Mouse (Mus musculus): Measurements from ENCODE around the gene Slc8b1. TPM values are rescaled to one million over a fixed set of nuclear protein-coding genes. Genes with fewer than 3 reads are reported as not detected.

Gene Slc8b1
- polyA plus RNA-seq, 1 experiment from 2014 or later, result 2.8 TPM

- Histone ChIP-seq H3K4me1 (0 out of 2 replicates have a peak, but pooled peaks cover 4% of the 10 kb centered on the region), H3K27ac (no peak overlapping the region), H3K4me3 (replicated peaks) (no peak overlapping the region), H3K9me3 (no peaks in the 10 kb centered on the region), H3K27me3 (0 out of 2 replicates have a peak, but pooled peaks cover 5% of the 10 kb centered on the region), H3K4me2 (no peak overlapping the region), H3K9ac (no peak overlapping the region), H3K36me3 (replicated peaks) (no peaks in the 10 kb centered on the region)
- 91% methylated on average over 5 of the region's 5 CpGs for WGBS
- no peak for ATAC-seq (ENCODE audit: low FRiP score)
Observed at GRCm38 (mm10) chr5:120477993-120478392, 33.0 kb upstream of the Slc8b1 start.

DNA sequence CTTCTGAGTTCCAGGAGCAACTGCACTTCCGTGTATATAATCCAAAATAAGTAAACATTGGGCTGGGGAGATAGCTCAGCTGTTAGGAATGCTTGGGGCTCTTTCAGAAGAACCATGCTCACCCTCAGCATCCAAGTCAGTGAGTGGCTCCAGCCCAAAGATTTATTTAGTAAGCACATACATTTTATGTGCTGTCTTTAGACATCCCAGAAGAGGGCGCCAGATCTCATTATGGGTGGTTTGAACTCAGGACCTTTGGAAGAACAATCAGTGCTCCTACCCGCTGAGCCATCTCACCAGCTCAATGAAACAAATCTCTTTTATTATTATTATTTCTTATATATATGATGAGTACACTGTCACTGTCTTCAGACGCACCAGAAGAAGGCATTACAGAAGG, 31.4 kb upstream of the Slc8b1 start:
- H3K4me2 ChIP-seq, result no peak overlapping the region
- no peaks in the 10 kb centered on the region for H3K9me3 ChIP-seq
- H3K4me1 ChIP-seq, result 0 out of 2 replicates have a peak, but pooled peaks cover 4% of the 10 kb centered on the region
- 74% methylated on average over 4 of the region's 4 CpGs for WGBS
- H3K27ac ChIP-seq, result no peak overlapping the region
- H3K27me3 ChIP-seq, result 0 out of 2 replicates have a peak, but pooled peaks cover 5% of the 10 kb centered on the region
- no peak overlapping the region for H3K9ac ChIP-seq
- H3K4me3 ChIP-seq (replicated peaks), result no peak overlapping the region
- ATAC-seq (ENCODE audit: low FRiP score), result no peak
- peaks cover 12% of the 10 kb centered on the region for H3K36me3 ChIP-seq (replicated peaks)

GRCm38 (mm10) chr5:120481205-120481604, 29.8 kb upstream of the Slc8b1 start:
- H3K9me3 ChIP-seq, result no peaks in the 10 kb centered on the region
- WGBS, result 69% methylated on average over 9 of the region's 9 CpGs
- no peak overlapping the region for H3K4me3 ChIP-seq (replicated peaks)
- no peak overlapping the region for H3K27ac ChIP-seq
- H3K4me2 ChIP-seq, result no peak overlapping the region
- peaks cover 28% of the 10 kb centered on the region for H3K36me3 ChIP-seq (replicated peaks)
- no peak for ATAC-seq (ENCODE audit: low FRiP score)
- H3K9ac ChIP-seq, result no peak overlapping the region
- H3K4me1 ChIP-seq, result 0 out of 2 replicates have a peak, but pooled peaks cover 3% of the 10 kb centered on the region
- H3K27me3 ChIP-seq, result 0 out of 2 replicates have a peak, but pooled peaks cover 5% of the 10 kb centered on the region

DNA sequence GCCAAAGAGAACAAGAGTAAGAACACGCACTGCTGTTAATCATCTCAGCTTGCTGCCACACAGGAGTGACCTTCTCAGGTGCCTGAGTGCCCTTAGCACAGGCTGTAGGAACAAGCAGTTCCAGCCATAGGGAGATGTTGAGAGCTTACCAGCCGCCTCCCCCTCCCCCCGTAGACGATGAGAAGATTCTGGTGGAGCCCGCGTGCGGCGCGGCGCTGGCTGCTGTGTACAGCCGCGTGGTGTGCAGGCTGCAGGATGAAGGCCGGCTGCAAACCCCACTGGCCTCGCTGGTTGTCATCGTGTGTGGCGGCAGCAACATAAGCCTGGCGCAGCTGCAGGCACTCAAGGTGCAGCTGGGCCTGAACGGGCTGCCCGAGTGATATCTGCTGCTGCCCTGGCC, 27.6 kb upstream of the Slc8b1 start:
- no peaks in the 10 kb centered on the region for H3K4me1 ChIP-seq
- H3K27ac ChIP-seq, result no peak overlapping the region
- 83% methylated on average over 19 of the region's 19 CpGs for WGBS
- H3K9ac ChIP-seq, result no peak overlapping the region
- no peak overlapping the region for H3K4me2 ChIP-seq
- no peaks in the 10 kb centered on the region for H3K27me3 ChIP-seq
- H3K9me3 ChIP-seq, result no peaks in the 10 kb centered on the region
- peaks cover 43% of the 10 kb centered on the region for H3K36me3 ChIP-seq (replicated peaks)
- no peak for ATAC-seq (ENCODE audit: low FRiP score)
- H3K4me3 ChIP-seq (replicated peaks), result no peak overlapping the region

DNA sequence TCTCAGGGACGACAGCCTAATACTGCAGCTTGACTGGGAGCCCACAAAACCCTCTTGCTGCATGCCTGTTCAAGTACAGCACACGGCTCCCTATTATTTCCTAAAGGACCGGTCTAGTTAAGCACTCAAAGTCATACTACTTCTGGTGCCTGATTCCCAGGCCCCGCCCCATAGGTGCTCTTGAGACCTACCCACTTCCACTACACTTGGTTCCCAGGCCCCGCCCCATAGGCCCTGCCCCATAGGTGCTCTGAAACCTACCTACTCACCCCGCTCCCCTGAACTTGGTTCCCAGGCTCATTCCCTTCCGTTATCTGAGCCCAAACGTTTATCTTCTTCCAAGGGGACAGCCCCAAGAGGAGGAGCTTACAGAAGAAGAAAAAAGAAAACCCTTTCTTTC, 23.1 kb upstream of the Slc8b1 start:
- H3K36me3 ChIP-seq (replicated peaks), result peaks cover 60% of the 10 kb centered on the region
- H3K4me3 ChIP-seq (replicated peaks), result no peak overlapping the region
- no peaks in the 10 kb centered on the region for H3K27me3 ChIP-seq
- no peak overlapping the region for H3K27ac ChIP-seq
- no peak overlapping the region for H3K4me2 ChIP-seq
- no peak for ATAC-seq (ENCODE audit: low FRiP score)
- H3K9ac ChIP-seq, result no peak overlapping the region
- no peaks in the 10 kb centered on the region for H3K4me1 ChIP-seq
- H3K9me3 ChIP-seq, result no peaks in the 10 kb centered on the region
- 90% methylated on average over 8 of the region's 8 CpGs for WGBS

DNA sequence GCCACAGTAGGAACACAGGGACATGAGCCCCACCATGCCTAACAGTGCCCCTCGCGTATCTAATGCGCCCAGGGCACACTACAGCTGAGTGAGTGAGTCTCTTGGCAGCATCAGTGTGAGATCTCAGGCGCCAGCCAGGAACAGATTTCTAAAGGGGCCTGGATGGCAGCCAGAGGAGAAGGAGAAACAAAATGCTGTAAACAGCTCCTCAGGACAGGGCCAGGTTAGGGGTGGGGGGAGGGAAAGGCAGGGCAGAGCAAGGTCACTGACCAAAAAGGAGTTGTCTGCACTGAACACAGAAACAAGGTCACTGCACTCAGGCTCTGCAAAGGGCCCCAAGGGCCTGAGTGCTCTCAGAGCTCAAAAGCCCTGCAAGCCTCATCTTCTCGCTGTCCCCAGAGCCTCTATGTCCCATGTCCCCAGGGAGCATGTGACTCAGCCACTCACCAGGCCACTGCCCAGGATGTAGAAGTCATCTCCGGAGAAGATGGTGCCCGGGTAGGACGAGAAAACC, 20.2 kb upstream of the Slc8b1 start:
- Histone ChIP-seq H3K27me3 (no peaks in the 10 kb centered on the region), H3K9me3 (no peaks in the 10 kb centered on the region), H3K9ac (no peak overlapping the region), H3K4me2 (no peak overlapping the region), H3K4me3 (replicated peaks) (no peak overlapping the region), H3K36me3 (replicated peaks) (peaks cover 37% of the 10 kb centered on the region), H3K27ac (no peak overlapping the region), H3K4me1 (no peaks in the 10 kb centered on the region)
- no peak for ATAC-seq (ENCODE audit: low FRiP score)
- WGBS, result 86% methylated on average over 8 of the region's 8 CpGs

DNA sequence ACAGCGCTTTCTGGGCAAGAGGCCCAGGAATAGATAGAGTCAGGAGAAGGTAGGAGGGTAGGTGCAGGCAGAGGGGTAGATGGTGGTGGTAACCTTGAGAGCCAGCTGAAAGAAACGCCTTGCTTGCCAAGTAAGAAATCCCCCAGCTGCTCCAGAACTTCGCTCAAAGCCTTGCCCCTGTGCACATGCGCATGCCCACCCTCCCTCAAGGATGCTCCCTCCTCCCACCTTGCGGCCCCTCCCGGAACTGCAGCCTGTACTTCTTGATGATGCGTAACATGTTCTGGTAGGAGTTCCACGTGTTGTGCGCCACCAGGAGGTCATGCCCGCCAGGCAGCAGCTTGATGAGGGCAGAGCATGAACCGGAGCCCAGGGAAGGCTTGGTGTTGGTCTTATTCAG, 18.5 kb upstream of the Slc8b1 start:
- Histone ChIP-seq H3K36me3 (replicated peaks) (peaks cover 20% of the 10 kb centered on the region), H3K4me2 (no peak overlapping the region), H3K9me3 (no peaks in the 10 kb centered on the region), H3K4me1 (no peaks in the 10 kb centered on the region), H3K27ac (no peak overlapping the region), H3K4me3 (replicated peaks) (no peak overlapping the region), H3K9ac (no peak overlapping the region), H3K27me3 (no peaks in the 10 kb centered on the region)
- 53% methylated on average over 11 of the region's 11 CpGs for WGBS
- no peak for ATAC-seq (ENCODE audit: low FRiP score)

DNA sequence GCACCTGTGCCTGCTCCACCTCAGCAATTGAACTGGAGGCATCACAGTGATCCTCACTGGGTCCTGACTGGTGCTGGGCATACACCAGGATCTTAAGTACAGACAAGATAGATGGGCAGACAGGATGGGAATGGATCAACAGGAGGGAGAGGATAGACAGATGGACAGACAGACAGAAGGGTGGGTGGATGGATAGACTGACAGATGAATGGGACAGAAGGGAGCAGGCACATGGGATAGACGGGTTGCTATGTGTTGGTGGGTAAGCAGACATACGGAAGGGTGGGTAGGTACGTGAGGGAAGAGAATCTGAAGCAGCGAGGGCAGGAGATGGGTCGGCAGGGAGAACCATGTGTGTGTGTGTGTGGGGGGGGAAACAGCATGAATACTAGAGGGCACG, 17.5 kb upstream of the Slc8b1 start:
- WGBS, result 94% methylated on average over 6 of the region's 6 CpGs
- ATAC-seq (ENCODE audit: low FRiP score), result no peak

DNA sequence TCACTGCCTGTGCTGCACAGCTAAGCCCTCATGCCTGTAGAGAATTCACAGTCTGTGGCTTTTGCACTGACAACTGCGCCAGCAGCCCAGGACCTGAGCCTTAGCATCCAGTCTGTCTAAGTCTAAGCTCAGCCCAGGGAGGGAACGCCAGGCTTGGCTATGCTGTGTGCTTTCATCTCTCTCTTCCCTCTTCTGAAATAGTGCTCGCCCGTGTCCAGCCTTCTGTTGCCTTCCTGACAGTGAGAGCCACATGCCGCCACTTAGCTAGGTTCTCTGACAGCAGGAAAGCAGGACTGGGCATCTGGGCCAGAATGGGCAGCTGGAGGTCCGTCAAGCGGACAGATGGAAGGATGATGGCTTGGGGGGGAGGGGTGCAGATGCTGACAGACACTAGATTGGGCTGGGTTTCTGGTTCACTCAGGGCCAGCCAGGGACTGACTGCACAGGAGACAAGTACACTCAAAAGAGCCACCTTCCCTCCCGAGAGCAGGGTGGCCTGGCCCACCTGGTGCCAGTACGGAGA, 17.0 kb upstream of the Slc8b1 start:
- no peak overlapping the region for H3K4me2 ChIP-seq
- no peaks in the 10 kb centered on the region for H3K27me3 ChIP-seq
- no peak overlapping the region for H3K9ac ChIP-seq
- 85% methylated on average over 9 of the region's 9 CpGs for WGBS
- H3K36me3 ChIP-seq (replicated peaks), result peaks cover 24% of the 10 kb centered on the region
- H3K9me3 ChIP-seq, result no peaks in the 10 kb centered on the region
- no peak for ATAC-seq (ENCODE audit: low FRiP score)
- no peaks in the 10 kb centered on the region for H3K4me1 ChIP-seq
- no peak overlapping the region for H3K4me3 ChIP-seq (replicated peaks)
- no peak overlapping the region for H3K27ac ChIP-seq

More for the DNA sequence above, 17.5 kb upstream of the Slc8b1 start:
- Histone ChIP-seq H3K27ac (no peak overlapping the region), H3K9me3 (no peaks in the 10 kb centered on the region), H3K9ac (no peak overlapping the region), H3K4me2 (no peak overlapping the region), H3K27me3 (no peaks in the 10 kb centered on the region), H3K36me3 (replicated peaks) (peaks cover 21% of the 10 kb centered on the region), H3K4me3 (replicated peaks) (no peak overlapping the region), H3K4me1 (no peaks in the 10 kb centered on the region)

GRCm38 (mm10) chr5:120495064-120495702, 15.8 kb upstream of the Slc8b1 start:
- peaks cover 19% of the 10 kb centered on the region for H3K36me3 ChIP-seq (replicated peaks)
- no peak overlapping the region for H3K4me3 ChIP-seq (replicated peaks)
- no peak overlapping the region for H3K27ac ChIP-seq
- ATAC-seq (ENCODE audit: low FRiP score), result no peak
- H3K4me2 ChIP-seq, result no peak overlapping the region
- H3K9me3 ChIP-seq, result no peaks in the 10 kb centered on the region
- 79% methylated on average over 10 of the region's 10 CpGs for WGBS
- H3K9ac ChIP-seq, result no peak overlapping the region
- no peaks in the 10 kb centered on the region for H3K27me3 ChIP-seq
- H3K4me1 ChIP-seq, result no peaks in the 10 kb centered on the region

- Histone ChIP-seq H3K27ac (no peak overlapping the region), H3K27me3 (no peaks in the 10 kb centered on the region), H3K4me3 (replicated peaks) (no peak overlapping the region), H3K4me1 (no peaks in the 10 kb centered on the region), H3K9ac (no peak overlapping the region), H3K36me3 (replicated peaks) (peaks cover 19% of the 10 kb centered on the region), H3K4me2 (no peak overlapping the region), H3K9me3 (no peaks in the 10 kb centered on the region)
- ATAC-seq (ENCODE audit: low FRiP score), result no peak
- WGBS, result 88% methylated on average over 13 of the region's 13 CpGs
Observed at GRCm38 (mm10) chr5:120495703-120496226, 15.2 kb upstream of the Slc8b1 start.

GRCm38 (mm10) chr5:120497071-120497470, 13.9 kb upstream of the Slc8b1 start:
- H3K4me1 ChIP-seq, result peaks cover 4% of the 10 kb centered on the region
- no peaks in the 10 kb centered on the region for H3K27me3 ChIP-seq
- H3K27ac ChIP-seq, result no peak overlapping the region
- 88% methylated on average over 3 of the region's 3 CpGs for WGBS
- H3K9me3 ChIP-seq, result no peaks in the 10 kb centered on the region
- no peak overlapping the region for H3K4me2 ChIP-seq
- H3K36me3 ChIP-seq (replicated peaks), result peaks cover 16% of the 10 kb centered on the region
- no peak overlapping the region for H3K9ac ChIP-seq
- no peak for ATAC-seq (ENCODE audit: low FRiP score)
- H3K4me3 ChIP-seq (replicated peaks), result no peak overlapping the region

GRCm38 (mm10) chr5:120499202-120499601, 11.8 kb upstream of the Slc8b1 start:
- ATAC-seq (ENCODE audit: low FRiP score), result no peak
- Histone ChIP-seq H3K4me3 (replicated peaks) (no peak overlapping the region), H3K27ac (no peak overlapping the region), H3K36me3 (replicated peaks) (peaks cover 9% of the 10 kb centered on the region), H3K27me3 (no peaks in the 10 kb centered on the region), H3K9ac (no peak overlapping the region), H3K4me1 (peaks cover 13% of the 10 kb centered on the region), H3K4me2 (no peak overlapping the region), H3K9me3 (no peaks in the 10 kb centered on the region)
- WGBS, result 84% methylated on average over 4 of the region's 4 CpGs

Data from forebrain, embryonic 12.5 days (tissue).